Mouse (Mus musculus) lung, embryonic 15.5 days (tissue): ENCODE results near the gene Maml1. TPM values are rescaled to one million over a fixed set of nuclear protein-coding genes. Genes with fewer than 3 reads are reported as not detected.

Experiments
- ATAC-seq: fragments of 200-750 bp; cut with Nextera tagmentation; 2 replicates; pipeline ENCODE4 v1.8.0; 2017; ENCODE audit warnings: moderate number of reproducible peaks, borderline replicate concordance; ENCODE audit not compliant: low FRiP score, low TSS enrichment; ENCODE audit errors: extremely low read depth
- H3K27ac ChIP-seq: fragments of 300-500 bp; sonication (generic); 2 replicates; pipeline ENCODE4 v1.5.1; 2015; ENCODE audit warnings: moderate library complexity, mild to moderate bottlenecking, inconsistent platforms
- H3K27me3 ChIP-seq: fragments of 300-500 bp; sonication (generic); 2 replicates; pipeline ENCODE4 v1.6.1; 2015; ENCODE audit warnings: inconsistent platforms
- H3K36me3 ChIP-seq: fragments of 300-500 bp; sonication (generic); 2 replicates; pipeline ENCODE4 v1.6.1; 2015; ENCODE audit warnings: inconsistent platforms
- H3K4me1 ChIP-seq: fragments of 300-500 bp; sonication (generic); 2 replicates; pipeline ENCODE4 v1.6.1; 2015; ENCODE audit warnings: inconsistent platforms
- H3K4me2 ChIP-seq: fragments of 300-500 bp; sonication (generic); 2 replicates; pipeline ENCODE4 v1.6.1; 2015; ENCODE audit warnings: inconsistent platforms, mild to moderate bottlenecking, moderate library complexity
- H3K4me3 ChIP-seq: fragments of 300-500 bp; sonication (generic); 2 replicates; pipeline ENCODE4 v1.5.1; 2015; ENCODE audit warnings: mild to moderate bottlenecking, inconsistent platforms
- H3K9ac ChIP-seq: fragments of 300-500 bp; sonication (generic); 2 replicates; pipeline ENCODE4 v1.6.1; 2015; ENCODE audit warnings: inconsistent platforms
- H3K9me3 ChIP-seq: fragments of 300-500 bp; sonication (generic); 2 replicates; pipeline ENCODE4 v1.6.1; 2016; ENCODE audit warnings: inconsistent platforms
- WGBS: fragments of 180-500 bp; shearing (Covaris S2); methylation state at CpG from one replicate; pipeline ENCODE4 v1.1.7; 2015; 5-methylcytosine and 5-hydroxymethylcytosine counted together
- polyA plus RNA-seq: library from polyadenylated mRNA; unstranded; fragments of >200 nt; fragmentation: Nextera tagmentation; extraction: Ambion mirVana; gene quantifications from 2 replicates; pipeline ENCODE4 v1.2.1, GENCODE M21; 2015

Gene Maml1
- polyA plus RNA-seq, 1 experiment from 2014 or later: 6.5 TPM

DNA sequence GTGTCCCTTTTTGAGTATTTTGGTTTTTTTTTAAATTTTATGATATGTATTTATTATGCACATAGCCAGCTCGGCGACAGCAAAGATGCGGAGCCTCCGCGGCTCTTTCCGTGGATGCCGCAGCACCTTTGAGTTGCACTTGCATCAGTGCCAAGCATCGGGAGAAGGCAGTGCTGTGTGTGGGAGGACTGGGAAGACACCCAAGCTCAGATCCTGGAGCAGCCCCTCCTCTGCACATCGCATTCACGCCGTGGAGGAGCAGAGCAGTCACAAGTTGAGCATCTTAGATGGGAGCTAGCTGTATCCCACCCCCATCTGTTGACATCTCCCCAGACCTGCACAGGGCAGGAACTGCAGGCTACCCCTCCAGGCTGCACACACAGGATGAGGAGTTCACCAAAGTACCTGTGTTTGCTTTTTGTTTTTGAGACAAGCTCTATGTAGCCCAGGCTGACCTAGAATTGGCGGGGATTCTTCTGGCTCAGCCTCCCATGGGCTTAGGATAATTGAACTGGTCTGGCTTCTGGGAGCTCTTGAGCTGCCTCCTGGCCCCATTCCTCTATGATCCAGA, 38.0 kb downstream of the Maml1 start:
- Histone ChIP-seq H3K4me3 (no peak overlapping the region), H3K9ac (no peak overlapping the region), H3K36me3 (peaks cover 25% of the 10 kb centered on the region), H3K27me3 (no peaks in the 10 kb centered on the region), H3K4me1 (peaks cover 10% of the 10 kb centered on the region; the same call in 1 of the 2 replicates), H3K27ac (no peak overlapping the region), H3K4me2 (no peak overlapping the region), H3K9me3 (no peaks in the 10 kb centered on the region)
- 0 out of 2 replicates have a peak, but pooled peaks have one; percentile 20 for ATAC-seq
- WGBS: 69% methylated on average over 12 of the region's 12 CpGs

DNA sequence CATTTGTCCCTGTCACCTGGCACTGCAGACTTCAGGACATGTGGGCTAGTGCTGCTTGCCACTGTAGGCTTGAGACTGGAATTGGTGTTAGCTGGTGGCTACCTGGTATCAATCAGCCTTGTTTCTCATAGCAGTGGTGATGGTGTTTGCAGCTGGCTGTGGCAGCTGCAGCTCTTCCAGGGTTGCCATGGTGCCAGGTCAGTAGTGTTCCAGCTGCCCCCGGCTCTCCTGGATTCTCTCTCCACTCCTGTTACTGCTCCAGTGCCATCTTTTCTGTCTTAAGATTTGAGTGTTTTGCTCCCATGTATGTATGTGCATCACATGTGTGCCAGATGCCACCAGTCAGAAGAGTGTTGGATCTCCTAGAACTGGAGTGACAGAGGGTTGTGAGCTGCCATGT, 38.7 kb downstream of the Maml1 start:
- Histone ChIP-seq H3K4me2 (no peak overlapping the region), H3K4me1 (peaks cover 10% of the 10 kb centered on the region; the same call in 1 of the 2 replicates), H3K27me3 (no peaks in the 10 kb centered on the region), H3K9ac (no peak overlapping the region), H3K9me3 (no peaks in the 10 kb centered on the region), H3K4me3 (no peak overlapping the region), H3K27ac (no peak overlapping the region), H3K36me3 (peaks cover 18% of the 10 kb centered on the region)
- no peak for ATAC-seq
- WGBS: 36% methylated on average over 1 of the region's 1 CpGs

DNA sequence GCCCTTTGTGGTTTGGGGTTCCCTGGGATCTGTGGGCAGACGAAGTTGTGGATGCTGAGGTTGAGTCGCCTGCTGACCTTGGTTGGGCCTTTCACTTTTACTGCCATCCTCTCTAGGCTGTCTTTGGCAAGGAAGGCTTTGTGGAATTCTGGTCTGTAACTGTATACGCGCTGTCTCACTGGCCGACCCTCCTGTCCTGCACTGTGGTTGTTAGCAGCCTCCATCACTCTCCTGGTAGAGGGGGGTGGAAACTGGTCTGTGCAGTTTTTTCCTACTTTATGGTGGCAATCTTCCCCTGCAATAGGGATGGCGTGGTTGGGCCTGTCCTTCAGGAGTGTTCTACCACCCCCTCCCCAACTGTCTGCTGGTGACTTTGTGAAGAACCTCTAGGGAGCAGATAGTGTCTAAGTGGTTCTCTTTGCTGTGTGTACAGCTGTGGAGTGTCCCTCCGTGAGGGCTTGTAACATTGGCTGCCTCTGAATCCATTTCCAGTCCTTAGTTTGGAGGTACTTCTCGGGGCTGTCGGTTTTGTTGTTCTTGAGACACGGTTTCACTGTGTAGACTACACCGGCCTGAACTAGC, 39.3 kb downstream of the Maml1 start:
- 0 out of 2 replicates have a peak overlapping the region, but pooled peaks have one; percentile 9 for H3K27ac ChIP-seq
- no peak overlapping the region for H3K4me2 ChIP-seq
- 42% methylated on average over 11 of the region's 11 CpGs for WGBS
- ATAC-seq: no peak
- no peaks in the 10 kb centered on the region for H3K9me3 ChIP-seq
- no peaks in the 10 kb centered on the region for H3K27me3 ChIP-seq
- peaks cover 12% of the 10 kb centered on the region for H3K36me3 ChIP-seq
- no peak overlapping the region for H3K4me3 ChIP-seq
- peaks cover 10% of the 10 kb centered on the region; the same call in 1 of the 2 replicates for H3K4me1 ChIP-seq
- no peak overlapping the region for H3K9ac ChIP-seq

DNA sequence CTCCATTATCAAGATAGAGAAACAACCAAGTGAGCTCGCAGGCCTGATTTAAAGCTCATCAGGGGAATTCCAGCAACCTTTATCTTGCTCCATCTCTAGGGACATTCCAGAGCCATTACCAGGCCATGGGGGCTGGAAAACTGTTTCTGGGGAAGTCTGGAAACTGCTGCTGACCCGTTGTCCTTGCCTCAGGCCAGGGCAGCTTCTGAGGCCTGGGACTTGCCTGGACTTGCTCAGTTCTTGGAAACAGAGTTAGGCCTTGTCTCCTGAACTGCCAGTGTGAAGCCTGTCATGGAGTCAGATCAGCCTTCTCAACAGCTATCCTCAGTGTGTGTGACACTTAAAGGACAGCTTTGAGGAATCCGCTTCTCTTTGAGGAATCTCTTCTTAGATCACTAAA, 39.9 kb downstream of the Maml1 start:
- Histone ChIP-seq H3K4me3 (no peak overlapping the region), H3K4me1 (peaks cover 10% of the 10 kb centered on the region; the same call in 1 of the 2 replicates), H3K36me3 (peaks cover 10% of the 10 kb centered on the region; the same call in 1 of the 2 replicates), H3K9me3 (no peaks in the 10 kb centered on the region), H3K4me2 (no peak overlapping the region), H3K9ac (no peak overlapping the region), H3K27me3 (no peaks in the 10 kb centered on the region), H3K27ac (0 out of 2 replicates have a peak overlapping the region, but pooled peaks have one; percentile 9)
- 39% methylated on average over 3 of the region's 3 CpGs for WGBS
- no peak for ATAC-seq

DNA sequence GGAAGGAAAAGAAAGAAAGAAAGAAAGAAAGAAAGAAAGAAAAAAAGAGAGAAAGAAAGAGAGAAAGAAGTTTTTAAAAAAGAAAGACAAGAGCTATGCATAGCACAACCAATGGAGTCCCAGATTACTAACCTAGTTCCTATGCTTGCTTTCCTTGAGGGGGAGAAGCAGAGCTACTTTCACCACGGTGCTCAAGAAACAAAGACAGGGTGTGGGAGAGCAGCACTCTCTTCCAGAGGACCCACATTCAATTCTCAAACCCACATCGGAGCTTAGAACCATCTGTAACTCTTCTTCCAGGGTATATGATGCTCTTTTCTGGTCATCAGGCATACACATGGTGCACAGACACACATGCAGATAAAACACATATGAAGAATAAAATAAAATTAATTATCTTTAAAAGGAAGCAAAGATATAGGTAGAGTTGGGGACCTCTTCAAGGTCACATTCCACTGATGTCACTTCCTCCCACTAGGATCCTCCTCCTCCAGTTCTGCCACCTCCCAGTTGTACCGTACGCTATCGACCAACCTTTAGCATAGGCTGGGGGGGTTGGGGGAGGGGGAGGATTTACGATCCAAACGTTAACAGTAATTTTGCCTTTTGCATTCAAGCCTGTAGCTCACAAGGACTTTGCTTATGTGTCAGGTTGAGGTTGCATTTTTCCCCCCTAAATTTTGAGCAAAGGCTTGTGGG, 43.5 kb downstream of the Maml1 start:
- H3K27me3 ChIP-seq: no peaks in the 10 kb centered on the region
- peaks cover 10% of the 10 kb centered on the region; the same call in 1 of the 2 replicates for H3K4me1 ChIP-seq
- no peaks in the 10 kb centered on the region for H3K36me3 ChIP-seq
- ATAC-seq: no peak
- H3K9me3 ChIP-seq: no peaks in the 10 kb centered on the region
- 69% methylated on average over 7 of the region's 7 CpGs for WGBS
- H3K27ac ChIP-seq: no peak overlapping the region
- H3K9ac ChIP-seq: no peak overlapping the region
- H3K4me2 ChIP-seq: no peak overlapping the region
- no peak overlapping the region for H3K4me3 ChIP-seq

DNA sequence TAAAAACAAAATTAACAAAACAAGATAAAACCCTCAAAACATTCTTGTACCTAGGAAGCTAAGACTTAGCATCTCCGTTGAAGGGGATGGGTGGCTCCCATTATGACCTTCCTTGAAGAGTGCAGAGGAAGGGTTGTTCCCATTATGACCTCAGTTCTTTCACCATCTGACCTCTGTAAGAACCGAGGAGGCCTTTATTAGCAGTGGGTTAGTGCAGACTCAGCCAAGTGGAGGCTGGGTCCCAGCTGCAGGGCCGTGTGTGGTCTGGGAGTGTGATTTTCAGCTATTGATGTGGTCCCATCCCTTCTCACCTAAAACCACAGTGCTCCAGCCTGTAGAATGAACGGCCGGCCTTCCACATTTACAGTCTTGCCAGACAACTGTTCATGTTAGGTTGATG, 46.8 kb downstream of the Maml1 start:
- ATAC-seq: no peak
- Histone ChIP-seq H3K27me3 (no peaks in the 10 kb centered on the region), H3K4me2 (no peak overlapping the region), H3K4me3 (no peak overlapping the region), H3K9me3 (no peaks in the 10 kb centered on the region), H3K27ac (no peak overlapping the region), H3K9ac (no peak overlapping the region), H3K4me1 (no peaks in the 10 kb centered on the region), H3K36me3 (no peaks in the 10 kb centered on the region)
- WGBS: 71% methylated on average over 5 of the region's 5 CpGs

DNA sequence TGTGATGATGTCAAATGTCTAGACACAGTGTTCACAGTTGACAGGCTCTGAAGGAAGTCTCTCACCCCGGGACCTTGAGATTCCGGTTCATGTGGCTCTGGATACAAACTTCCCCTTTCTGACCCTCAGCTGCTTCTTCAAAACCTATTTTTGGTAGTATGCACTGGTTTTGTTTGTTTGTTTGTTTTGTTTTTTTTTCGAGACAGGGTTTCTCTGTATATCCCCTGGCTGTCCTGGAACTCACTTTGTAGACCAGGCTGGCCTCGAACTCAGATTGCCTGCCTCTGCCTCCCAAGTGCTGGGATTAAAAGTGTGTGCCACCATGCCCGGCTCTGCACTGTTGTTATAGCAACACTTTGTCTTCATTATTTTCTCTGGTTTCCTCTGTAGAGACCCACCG, 48.2 kb downstream of the Maml1 start:
- Histone ChIP-seq H3K9ac (no peak overlapping the region), H3K27me3 (no peaks in the 10 kb centered on the region), H3K4me2 (no peak overlapping the region), H3K9me3 (no peaks in the 10 kb centered on the region), H3K4me3 (no peak overlapping the region), H3K4me1 (no peaks in the 10 kb centered on the region), H3K27ac (no peak overlapping the region), H3K36me3 (no peaks in the 10 kb centered on the region)
- WGBS: 69% methylated on average over 6 of the region's 6 CpGs
- ATAC-seq: no peak

DNA sequence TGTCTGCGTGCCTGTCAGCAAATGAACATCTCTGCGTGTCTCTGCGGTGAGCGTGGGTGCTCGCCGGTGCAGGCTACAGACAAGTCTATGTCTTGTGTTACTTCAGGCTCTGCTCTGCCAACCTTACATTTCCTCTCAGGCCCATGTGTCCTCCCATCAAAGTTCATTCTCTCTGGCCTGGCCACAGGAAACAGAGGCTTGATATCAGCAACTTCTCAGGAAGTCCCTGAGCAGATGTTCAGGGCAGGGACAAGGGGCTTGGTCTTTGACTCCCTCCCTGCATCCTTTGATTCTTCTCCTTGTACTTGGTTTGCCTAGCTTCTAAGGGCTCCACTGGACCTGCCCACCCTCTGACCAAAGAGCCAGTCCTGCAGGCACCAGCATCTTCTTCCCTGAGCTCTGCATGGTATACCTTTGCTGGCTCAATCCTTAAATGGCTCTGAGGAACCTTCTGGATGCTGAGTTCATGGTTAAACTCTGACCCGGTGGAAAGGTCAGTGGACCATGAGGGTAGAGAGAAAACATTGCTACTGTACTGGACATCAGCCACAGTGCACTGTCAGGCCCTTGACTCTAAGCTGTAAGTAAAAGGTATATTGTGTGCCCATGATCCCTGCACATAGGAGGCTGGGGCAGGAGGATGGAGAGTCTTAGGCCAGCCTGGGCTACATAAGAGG, 51.7 kb downstream of the Maml1 start:
- Histone ChIP-seq H3K4me2 (no peak overlapping the region), H3K4me3 (no peak overlapping the region), H3K27me3 (peaks cover 15% of the 10 kb centered on the region), H3K4me1 (peaks cover 23% of the 10 kb centered on the region), H3K27ac (no peak overlapping the region), H3K36me3 (no peaks in the 10 kb centered on the region), H3K9ac (no peak overlapping the region), H3K9me3 (no peaks in the 10 kb centered on the region)
- 82% methylated on average over 7 of the region's 7 CpGs for WGBS
- no peak for ATAC-seq

DNA sequence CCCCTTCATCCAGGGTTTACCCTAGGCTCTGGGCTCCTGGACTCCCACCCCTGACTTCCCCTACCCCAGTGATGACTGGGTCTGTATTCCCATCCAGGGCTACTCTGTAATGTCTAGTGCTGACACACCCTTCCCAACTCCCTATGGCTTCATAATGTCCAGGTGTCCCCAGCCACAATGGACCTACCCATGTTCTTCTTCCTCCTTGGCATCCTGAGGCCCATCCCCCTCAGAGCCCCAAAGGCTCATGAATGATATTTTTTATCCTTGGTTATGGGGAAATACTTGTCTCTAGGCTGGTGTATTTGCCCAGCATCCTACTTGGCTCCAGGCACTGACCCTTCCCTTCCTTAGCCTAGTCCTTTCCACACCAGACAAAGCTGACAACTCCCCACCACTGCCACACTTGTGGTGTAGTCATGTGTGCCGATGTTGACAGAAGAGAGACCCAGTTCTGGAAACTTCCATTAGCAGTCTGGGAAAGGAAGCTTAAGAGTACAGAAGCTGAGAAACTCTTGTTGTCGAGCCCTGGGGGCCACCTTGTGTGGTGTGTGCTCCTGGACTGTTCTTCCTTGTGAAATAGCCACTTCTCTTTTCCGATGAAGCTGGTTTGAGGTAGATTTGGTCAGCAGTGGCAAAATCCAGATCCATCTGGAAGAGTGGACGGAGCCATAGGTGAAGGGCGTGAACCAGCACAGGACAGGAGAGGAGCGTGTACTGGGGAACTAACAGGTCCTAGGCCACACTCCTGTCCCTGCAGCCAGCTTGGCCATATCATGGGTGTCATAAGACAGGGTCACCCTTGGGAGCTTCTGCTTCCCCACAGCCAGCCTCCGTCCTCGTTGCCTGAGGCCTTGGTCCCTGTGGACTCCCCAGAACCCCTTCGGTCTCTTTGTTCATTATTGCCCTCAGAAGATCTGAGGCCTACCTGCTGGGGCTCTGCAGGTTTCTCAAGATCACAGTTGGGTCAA, 53.0 kb downstream of the Maml1 start:
- 91% methylated on average over 9 of the region's 9 CpGs for WGBS
- H3K27ac ChIP-seq: no peak overlapping the region
- no peak for ATAC-seq

DNA sequence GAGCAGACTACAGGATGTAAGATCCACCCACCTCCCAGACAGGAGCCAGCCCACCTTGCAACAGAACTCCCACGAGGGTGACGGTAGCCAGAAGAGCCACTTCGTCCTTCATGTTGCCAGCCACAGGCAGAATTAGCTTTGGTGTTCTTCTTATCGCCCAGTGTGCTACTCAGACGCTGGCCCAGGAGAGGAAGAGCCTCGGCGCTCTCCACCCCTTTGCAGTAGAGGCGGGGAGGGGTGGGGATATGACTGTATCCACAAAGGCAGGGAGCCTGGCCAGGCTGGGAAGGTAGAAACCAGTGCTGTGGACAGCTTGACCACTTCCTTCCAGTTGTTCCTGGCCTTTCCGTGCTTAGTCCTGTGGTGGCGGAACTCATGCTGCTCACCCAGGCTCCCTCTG, 53.8 kb downstream of the Maml1 start, which contains the start of gene Ltc4s:
Gene Ltc4s, minus strand, starts transcription at position 293 of the 400 bp plus-strand sequence.
- H3K36me3 ChIP-seq: peaks cover 16% of the 10 kb centered on the region
- H3K27me3 ChIP-seq: peaks cover 15% of the 10 kb centered on the region
- H3K9ac ChIP-seq: peak within 1 kb of the TSS; percentile 63; the same call in 1 of the 2 replicates
- peaks cover 23% of the 10 kb centered on the region for H3K4me1 ChIP-seq
- ATAC-seq: no peak
- H3K27ac ChIP-seq: no peak within 1 kb of the TSS
- WGBS: 31% methylated on average over 10 of the region's 10 CpGs
- H3K4me3 ChIP-seq: peak within 1 kb of the TSS; percentile 62
- peak within 1 kb of the TSS; percentile 91 for H3K4me2 ChIP-seq
- H3K9me3 ChIP-seq: no peaks in the 10 kb centered on the region

More for the DNA sequence above, 53.0 kb downstream of the Maml1 start:
- Histone ChIP-seq H3K9me3 (no peaks in the 10 kb centered on the region), H3K27me3 (peaks cover 15% of the 10 kb centered on the region), H3K4me2 (no peak overlapping the region), H3K4me1 (peaks cover 23% of the 10 kb centered on the region), H3K36me3 (peaks cover 9% of the 10 kb centered on the region), H3K9ac (no peak overlapping the region), H3K4me3 (no peak overlapping the region)
